Mouse (Mus musculus) cerebellum, postnatal 10 days (tissue): Measurements from ENCODE around the gene Myb.
"Not testable (repeated sequence)": the region's sequence is repeated elsewhere in the genome, so short reads cannot be mapped to it uniquely, and the experiment has no call there.

Experiments
- DNase-seq, 2 experiments: peaks; one replicate each; pipeline ENCODE4 v3.0.0; 2021; ENCODE audit warnings: mixed read lengths in 2 of 2

Myb gene

DNA sequence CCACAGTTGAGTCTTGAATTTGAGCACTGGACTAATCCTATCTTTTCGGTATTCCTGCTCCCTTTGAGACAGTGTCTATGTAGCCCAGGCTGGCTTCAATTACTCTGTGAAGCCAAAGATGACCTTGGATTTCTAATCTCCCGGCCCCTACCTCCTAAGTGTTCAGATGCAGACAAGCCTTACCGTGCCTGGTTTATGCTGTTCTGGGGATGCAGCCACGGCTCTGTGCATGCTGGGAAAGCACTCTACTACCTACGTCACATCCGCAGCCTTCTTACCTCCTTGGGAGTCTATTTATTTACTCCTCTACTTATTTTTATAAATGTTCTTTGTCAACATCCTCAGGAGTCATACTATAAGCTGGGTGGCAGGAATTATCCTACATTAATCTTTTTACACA, 7.1 kb upstream of the Myb start:
- no peak for DNase-seq

DNA sequence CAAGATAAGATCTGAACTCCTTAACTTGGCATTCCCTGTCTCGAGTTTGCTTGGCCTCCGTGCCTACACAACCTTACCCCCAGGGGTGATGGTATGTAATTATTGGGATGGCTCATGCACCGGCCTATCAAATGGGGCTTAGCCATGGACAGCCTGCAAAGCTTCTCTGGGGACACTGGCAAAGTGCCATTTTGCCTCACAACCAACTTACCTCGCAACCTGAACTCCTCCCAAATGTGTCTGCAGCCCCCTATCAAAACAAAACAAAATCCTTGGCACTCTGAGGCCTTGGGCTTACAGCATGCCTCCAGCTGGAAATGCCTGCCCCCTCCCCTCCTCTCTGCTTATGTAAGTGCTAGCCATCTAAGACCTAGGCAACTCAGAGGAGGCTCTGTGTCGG, 6.4 kb upstream of the Myb start:
- DNase-seq: no peak

DNA sequence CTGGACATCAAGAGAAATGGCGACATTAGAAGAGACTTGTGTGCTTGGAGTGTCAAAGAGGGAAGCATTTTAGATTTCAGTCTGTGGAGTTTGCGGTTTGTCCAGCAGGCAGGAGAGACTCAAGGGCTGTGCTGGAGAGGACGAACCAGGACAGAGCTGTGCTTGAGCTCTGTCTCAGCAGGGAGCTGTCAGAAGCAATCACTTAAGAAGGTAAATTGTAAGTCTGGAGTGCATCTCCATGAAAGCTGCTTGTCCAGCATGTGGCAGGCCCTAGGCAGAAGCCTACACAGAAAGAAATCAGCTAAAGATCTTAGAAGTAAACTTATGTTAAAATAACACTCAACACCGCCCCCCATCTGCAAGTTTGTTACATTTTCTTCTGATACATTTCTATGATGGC, 4.6 kb upstream of the Myb start:
- DNase-seq: no peak

DNA sequence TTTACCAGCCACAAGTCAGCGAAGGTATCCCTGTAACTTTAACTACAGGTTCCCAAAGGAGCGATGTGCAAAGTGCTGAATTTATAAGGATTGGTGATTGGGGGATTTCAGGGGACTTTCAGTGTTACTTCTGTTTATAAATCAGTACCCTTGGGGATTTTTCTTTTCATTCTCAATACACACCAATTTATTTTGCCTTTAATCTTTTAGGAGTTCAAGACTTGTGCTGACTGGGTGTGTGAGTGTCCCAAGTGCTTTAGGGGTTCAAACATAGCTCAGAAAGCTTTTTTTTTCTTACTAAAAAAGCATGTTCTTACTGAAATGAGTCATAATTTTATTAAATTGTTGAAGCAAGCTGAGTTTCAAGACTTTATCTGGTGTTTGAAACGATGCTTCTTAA, 1.3 kb upstream of the Myb start:
- DNase-seq: no peak

DNA sequence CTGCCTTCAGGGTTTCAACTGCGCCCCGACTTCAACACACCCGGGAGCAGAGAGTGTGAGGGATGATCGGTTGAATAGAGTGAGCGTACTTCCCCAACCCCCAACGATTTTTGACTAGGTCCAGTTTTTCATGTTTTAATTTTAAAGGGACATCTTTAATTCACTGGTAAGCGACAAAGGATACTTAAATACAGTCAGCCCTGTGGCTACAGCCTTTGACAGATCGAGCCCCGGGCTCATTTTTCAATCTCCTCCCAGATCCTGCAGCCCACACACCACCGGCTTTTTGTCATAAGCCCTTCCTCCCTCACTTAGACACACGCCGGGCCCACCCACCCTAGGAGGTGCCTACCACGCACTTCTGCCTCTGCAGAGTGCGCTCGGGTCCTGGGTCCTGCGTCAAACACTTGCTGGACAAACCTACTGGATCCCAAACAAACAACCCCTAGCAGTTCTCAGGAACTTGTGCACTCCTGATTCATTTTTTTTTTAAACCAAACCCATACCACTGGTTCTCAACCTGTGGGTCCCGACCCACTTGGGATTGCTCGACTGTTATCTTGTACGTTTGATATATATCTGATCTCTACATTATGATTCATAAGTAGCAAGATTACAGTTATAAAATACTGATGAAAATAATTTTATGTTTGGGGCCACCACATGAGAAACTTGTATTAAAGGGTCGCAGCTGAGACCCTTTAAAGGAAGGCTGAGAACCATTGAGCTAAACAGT, 743 bp upstream of the Myb start:
- DNase-seq: peak; percentile 36 to 46

DNA sequence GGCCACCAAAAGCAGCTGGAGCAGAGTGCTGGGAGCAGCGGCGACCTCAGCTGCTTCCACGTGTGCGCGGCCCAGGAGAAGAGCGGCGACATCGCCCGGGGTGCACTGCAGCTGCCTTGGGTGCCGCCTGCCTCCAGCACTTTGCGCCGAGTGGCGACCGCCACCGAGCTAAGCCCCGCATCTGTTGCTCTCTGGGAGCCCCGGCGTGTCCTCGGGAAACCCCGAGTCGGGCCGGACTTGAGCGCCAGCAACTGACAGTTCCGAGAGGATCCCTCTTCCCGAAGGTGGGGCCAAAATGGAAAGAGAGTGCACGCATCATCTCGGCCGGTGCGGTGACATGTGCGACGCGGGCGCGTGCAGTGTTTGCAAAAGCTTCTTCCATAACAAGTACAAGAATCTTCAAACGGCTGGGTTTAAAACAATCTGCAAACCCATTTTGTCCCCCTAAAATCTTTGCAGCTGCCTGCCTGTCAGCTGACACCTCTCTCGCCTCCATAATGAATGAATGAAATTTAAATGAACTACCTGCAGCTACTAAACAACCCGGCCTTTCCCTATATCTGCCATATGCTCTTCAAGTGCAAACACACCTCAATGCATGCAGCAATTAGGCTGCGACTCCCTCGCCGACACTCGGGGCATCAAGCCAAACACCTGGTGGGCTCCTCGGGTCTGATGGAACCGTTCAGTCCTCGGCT, 938 bp downstream of the Myb start:
- peak; percentile 62 to 69 for DNase-seq

DNA sequence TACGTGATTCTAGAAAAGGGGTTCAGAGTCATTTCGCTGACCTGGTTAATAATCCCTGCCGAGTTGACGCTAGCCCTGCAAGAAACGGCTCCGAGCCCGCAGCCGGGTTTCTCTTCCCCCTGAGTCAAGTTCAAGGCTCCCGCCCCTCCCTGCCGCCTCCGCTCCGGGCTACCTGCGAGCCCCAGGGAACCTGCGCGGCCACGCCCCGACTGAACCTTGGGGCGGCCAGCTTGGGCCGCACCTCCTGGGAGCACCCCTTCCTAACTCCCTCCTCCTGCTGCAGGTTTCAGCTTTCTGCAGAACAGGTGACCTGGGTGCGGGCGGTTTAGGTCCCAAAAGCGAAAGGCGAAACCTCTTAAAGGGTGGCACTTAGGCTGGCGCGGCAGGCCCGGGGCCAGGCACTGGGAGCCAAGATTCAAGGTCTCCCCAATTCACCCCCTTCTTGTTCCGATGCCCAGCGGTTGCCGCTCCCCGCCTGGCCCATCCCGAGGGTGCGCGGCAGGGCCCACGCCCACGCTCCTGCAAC, 1.8 kb downstream of the Myb start:
- DNase-seq: peak; percentile 34 to 36

DNA sequence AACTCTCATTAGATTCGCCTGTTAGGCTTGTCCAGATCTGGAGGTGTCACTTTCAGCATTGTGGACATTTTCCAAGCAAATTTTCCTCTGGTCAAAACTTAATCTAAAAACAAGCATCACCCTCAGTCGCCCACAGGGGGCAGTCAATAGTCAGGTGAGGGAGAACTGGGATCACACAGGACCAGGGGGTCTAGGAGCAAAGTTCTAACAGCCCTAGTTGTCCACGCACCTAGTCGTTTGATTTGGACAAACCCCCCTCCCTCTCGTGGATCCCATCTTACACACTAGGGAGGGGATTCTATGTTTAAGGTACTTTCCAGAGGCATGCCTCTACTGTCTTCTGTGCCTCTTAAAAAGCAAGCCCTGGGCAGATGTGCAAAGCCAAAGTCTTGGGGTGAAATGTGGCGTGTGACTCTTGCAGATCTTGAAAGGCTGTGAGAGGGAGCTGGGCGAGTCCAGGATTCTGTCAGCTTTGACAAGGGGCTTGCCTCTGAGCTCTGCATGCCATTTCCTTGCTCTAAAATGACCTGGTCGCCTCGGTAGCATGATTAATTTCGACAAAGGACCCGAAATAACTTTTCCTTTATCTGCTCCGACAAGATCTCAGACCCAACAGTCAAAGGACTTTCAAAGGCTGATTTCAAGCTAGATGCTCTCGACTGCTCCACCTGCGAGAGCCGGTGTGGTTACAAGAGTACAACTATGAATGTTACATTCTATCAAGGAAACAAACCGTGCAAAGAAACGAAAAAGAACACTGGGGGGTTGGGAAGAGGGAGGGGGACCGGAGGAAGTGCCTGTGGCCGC, 2.5 kb downstream of the Myb start:
- DNase-seq: peak; percentile 71 to 76

DNA sequence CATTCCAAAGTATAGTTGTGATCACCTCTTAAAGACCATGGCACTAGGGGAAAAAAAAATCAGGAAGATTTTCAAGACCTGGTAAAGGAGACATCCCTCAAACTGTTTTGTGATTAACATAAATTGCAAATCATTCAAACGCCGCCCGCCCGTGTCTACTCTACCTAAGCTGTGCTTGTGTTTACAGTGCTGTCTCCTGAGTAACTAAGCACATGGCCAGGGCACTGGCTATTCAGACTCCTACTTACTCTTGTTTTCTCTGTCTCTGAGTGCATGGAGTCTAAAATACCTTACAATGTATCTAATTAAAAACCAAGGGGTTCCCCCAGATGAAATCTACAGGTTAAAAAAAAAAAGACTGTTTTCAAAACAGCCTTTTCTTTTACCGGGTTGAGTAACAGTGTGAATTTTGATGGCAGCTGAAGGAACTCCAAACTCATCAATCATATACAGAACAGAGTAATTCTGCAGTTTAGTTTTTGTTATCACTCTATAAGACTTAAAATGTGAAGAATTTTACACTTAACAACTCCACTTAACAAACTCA, 3.8 kb downstream of the Myb start:
- DNase-seq: no peak

DNA sequence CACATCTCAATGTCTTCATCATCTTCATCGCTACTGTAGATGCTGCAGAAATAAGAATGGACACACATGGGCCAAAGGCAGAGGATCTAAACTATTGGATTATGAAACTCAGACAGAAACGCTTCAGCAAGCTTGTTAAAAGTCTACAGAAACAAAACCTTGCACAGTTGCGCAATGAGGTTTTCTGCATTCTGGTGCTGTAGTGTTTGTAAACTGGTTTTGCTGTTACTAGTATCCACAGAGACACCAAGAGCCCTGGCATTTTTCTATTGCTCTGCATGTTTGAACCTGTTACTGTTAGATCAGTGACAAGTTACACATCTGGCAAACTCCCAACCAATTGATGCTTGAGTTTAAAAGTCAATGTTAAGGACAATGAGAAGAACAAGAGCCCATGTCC, 4.4 kb downstream of the Myb start:
- DNase-seq: no peak

DNA sequence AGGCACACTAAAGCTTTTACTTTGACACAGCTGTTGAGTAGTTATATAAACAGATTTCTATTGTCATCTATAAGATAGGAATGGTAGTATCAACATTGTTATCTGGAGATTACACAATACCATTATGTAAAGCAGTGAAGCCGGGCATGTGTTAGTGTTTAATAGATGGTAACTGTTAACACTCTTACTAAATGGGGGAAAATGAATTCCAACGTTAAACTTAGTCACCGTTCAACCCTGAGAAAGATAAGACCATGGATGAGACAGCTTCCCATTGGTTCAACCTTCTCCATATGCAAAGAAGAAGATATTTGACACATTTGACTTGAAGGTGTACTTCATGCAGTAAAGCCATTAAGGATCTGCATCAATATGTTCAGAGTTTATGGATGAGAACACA, 5.9 kb downstream of the Myb start:
- no peak for DNase-seq

DNA sequence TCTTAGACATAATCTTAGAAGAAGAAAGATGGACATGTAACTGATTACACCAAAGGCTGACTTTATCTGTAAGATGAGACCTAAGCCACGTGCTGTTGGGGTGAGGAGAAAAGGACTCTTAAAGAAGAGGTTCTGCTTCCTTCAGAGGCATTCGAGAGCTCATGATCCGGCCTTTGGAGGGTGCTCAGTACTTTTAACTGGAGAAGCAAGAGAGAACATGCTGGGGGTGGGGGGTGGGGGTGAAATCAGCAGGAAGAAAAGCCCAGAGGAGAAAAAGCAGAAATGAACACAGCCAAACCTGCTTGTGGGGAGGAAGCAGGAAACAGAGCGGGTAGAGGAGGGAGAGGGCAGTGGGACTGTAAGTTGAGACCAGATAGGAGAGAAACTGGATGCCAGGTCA, 7.4 kb downstream of the Myb start:
- no peak for DNase-seq

DNA sequence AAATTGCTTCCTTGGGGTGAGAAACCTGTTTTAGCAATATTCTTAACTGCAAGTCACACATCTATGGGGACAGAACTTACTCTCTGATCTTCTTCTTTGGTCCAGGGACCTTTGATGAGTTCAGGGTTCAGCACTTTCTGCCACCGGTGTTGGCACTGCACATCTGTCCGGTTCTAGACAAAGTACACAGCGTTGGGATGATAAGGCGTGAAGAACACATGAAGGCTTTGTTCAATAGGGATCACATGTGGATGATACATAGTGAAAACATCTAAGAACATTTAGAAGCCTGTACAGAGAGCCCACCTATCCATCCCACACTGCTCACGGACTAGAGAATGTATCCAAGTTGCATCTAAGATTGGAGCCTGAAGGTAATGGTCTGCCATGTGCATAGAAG, 8.0 kb downstream of the Myb start:
- no peak for DNase-seq

DNA sequence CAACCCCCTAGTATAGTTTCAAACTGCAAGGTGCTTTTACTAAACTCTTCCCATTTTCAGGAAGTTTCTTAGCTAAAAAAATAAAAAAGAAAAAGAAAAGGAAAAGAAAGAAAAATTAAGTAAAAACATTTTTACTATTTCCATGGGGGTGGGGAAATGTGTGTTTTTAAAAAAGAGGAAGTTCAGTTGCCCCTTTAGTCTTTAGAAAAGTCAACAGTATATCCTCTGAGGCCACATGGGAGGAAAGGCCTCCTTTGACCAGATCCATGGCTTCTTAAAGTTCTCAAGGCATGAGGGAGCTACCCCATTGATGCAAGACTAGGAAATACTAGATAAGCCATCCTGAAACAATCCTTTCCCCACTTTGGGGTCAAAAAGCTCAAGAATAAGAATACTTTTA, 9.5 kb downstream of the Myb start:
- no peak for DNase-seq

DNA sequence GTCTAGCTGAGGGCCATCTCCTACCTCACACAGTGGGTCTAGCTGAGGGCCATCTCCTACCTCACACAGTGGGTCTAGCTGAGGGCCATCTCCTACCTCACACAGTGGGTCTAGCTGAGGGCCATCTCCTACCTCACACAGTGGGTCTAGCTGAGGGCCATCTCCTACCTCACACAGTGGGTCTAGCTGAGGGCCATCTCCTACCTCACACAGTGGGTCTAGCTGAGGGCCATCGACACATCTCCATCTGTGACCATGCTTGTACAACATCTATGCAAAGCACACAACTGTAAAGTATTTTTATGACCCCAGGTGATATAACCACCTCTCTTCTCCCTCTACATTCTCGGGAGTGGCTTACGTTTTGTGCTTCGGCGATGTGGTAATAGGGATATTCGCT, 10.8 kb downstream of the Myb start:
- DNase-seq: not testable (repeated sequence)

DNA sequence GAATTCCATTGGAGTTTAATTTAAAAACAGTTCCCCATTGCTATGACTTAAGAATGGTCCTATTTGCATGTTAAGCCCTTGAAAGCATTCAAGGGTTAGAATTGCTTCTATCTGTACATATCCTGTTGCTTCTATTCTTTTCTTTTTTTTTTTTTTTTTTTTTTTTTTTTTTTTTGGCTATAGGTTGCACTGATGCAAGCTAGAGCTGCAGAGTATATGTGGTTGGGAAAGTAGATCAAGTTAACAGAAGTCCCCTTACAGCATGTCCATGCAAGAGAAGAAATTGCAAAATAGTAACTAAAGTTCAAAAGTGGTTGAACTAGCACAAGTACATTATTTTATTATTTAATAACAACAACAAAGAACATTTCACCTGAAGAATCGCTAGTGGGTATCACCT, 14.1 kb downstream of the Myb start:
- DNase-seq: no peak

DNA sequence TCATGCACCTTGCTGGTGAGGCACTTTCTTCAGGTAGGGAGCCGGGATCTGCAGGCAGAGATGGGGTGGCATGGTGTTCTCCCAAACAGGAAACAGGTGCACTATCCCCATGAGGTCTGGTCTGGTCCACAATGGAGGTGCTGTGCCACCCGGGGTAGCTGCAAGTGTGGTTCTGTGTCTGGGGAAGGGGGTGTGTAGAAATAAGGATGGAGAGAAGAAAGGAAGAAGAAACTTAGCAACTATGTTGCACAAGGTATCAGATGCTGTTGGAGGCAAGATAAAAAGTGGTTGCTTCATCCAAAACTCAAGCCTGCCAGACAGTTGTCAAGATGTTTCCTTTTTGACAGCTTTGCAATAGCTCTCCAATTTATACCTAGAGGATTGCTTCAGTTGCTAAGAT, 14.5 kb downstream of the Myb start:
- DNase-seq: no peak

DNA sequence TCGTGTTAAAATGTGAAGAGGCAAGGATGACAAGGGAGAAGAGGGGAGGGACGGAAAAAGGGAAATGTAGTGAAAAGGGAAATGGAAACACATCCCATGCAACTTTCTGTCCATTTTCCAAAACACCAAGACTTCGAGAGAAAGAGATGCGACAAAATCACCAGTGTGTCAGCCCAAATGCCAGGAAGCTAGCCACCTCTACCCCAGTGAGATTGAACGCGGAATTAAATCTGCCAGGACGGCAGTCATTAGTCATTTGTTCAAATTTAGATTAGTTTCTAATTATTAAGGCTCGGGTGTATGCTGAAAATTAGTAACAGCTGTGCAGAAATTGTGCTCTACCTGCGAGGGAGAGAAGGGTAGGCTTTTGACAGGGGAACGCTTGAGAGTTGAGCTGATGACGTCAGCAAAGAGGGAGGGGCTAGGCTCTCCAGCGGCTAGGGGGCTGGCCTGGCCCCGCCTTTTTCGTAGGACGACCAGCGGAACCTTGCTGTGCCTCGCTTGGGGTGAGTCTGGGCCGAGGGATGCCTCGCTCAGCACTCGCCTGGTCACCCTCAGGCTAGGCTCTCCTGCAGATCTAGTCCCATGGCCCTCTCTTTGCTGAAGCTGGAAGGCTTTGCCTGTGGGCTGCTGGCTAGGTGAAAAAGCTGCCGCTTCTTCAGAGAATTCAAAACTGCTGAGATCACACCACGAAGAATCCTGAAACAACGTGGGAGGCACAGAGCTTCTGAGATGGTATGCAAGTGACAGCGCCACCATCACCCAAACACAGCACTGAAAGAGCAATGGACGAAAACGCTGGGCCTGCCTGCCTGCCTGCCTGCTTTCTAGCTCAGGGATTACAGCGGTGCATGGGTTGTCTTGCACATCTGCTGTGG, 15.9 kb downstream of the Myb start:
- DNase-seq: peak; percentile 87 to 88

DNA sequence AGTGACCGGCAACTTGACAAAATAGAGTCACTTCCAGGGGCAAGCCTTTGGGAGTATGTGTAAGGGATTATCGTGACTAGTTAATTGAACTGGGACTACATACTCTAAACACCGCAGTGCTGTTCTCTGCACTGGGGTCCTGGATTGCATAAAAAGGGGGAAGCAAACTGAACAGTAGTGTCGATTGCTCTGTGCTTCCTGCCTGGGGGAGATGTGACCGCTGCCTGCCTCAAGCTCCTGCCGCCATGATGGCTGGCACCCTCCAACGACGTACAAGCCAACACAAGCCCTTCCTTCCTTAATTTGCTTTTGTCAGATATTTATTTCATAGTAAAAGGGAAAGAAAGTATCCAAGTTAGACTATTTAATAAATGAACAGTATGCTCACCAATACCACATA, 25.5 kb downstream of the Myb start:
- DNase-seq: no peak

DNA sequence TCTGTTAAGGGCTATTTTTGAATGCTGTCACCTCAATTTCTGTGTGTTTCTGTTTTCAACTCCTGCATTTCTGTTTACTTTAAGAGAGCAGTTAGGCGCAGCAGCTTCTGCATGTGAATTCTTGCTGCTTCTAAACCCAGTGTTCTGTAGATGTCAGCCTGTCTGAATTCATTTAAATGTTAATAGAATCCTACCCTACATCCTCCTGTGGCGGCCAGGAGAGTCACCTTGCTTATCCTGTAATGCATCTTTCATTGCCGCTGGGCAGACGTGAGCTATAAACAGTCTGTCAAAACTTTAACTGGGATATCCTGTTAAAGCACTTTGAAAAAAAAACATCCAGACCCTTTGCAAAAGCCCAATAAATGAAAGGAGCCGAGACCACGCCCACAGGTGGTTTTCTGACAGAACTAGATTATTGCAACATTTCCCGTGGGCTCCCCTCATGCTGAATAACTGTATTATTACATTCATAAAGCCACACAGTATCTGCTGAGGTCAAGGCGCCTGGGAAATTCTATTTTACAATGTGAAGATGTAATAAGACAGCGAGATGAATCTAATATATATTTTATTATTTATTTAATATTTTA, 29.8 kb downstream of the Myb start:
- DNase-seq: no peak

DNA sequence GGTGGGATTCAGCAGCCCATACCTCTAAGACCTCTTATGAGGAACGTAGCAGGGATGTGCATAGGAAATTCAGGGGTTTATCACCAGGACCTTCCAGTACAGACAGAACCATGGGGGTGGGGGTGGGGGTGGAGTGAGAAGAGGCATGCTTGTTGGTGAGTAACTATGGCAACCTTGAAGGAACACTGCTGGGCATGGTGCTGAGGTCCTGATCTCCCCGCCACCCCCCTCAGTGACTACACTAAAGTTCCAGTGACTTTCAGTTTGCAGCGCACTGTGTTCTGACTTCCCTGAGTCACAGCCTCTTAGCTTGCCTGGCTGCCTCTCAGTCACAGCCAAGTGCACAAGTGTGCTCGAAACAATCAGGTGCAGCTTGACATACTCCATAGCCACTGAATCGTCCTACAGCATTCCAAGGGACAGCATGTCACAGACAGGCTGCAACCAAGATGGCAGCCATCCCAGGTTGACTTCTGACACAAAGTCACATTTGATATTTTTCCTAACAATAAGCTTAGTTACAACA, 32.6 kb downstream of the Myb start:
- no peak for DNase-seq

DNA sequence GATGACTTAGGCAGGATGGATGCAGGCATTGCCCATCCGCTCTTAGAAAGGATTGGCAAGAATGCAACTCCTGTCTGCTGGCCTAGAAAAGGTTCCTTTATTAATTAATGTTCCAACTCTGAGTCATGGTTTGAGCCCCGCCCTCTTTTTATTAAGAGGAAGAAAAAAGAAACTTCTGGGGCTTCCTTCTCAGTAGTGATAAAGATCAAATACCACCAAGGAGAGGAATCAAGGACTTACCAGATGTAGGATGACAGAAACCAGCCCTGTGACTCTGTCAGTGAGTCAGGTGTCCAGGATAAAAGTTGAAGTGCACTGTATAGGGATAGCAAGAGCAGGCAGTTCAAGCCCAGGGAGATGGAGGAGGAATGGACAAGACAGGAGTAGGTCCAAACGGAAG, 42.4 kb downstream of the Myb start:
- DNase-seq: no peak
